ENCODE assay signal across 15 mouse cellular contexts in genomic region chr17:34804871-34805562, GRCm38 (mm10). TPM values are rescaled to one million over a fixed set of nuclear protein-coding genes. Genes with fewer than 3 reads are reported as not detected.
A peak's percentile ranks its signal among the peaks of the same experiment; 100 is the strongest.
DNase-seq lines count a peak whose midpoint lies in the region; ATAC-seq and TF ChIP-seq lines count a peak whose summit lies in the region.
"Had no signal": no experiment of that assay in that cellular context is flagged by ENCODE, and none has a peak within 500 bp of the region (broad histone marks: within the 10 kb centered on the region; RNA-seq: fewer than 3 reads in every experiment).

No protein-coding gene starts in this region.

- H3K9ac ChIP-seq in heart, adult 2 months (ENCODE audit: low read depth, low read length): no peak overlapping the region
- no peak overlapping the region for H3K9ac ChIP-seq in forebrain, embryonic 15.5 days (replicated peaks)

- no peak for ATAC-seq in forebrain, embryonic 15.5 days (replicated peaks)
- ATAC-seq: midbrain, embryonic 16.5 days; Patski had no signal

- H3K36me3 ChIP-seq in heart, adult 2 months (ENCODE audit: control insufficient read depth, insufficient read depth, low read length): no peaks in the 10 kb centered on the region
- no peaks in the 10 kb centered on the region for H3K36me3 ChIP-seq in spleen, adult 2 months (ENCODE audit: control insufficient read depth, insufficient read depth, low read length)
- H3K36me3 ChIP-seq in forebrain, embryonic 15.5 days: no peaks in the 10 kb centered on the region

- WGBS in heart, adult 2 months: 67% methylated on average over 6 of the region's 6 CpGs
- 79% methylated on average over 6 of the region's 6 CpGs for WGBS in spleen, adult 2 months
- 67% methylated on average over 6 of the region's 6 CpGs for WGBS in forebrain, embryonic 15.5 days

- intact Hi-C loops in heart, adult 2 months (cut with DNase I): loop anchor here (5.0 kb wide), 1 partner anchor 83 kb away; no protein-coding TSS in a partner anchor
- intact Hi-C loops in heart, postnatal 25 days (cut with DNase I): no loop called here

- H3K4me3 ChIP-seq in heart, adult 2 months: no peak overlapping the region
- no peak overlapping the region for H3K4me3 ChIP-seq in spleen, adult 2 months (ENCODE audit: extremely low read depth, insufficient read depth, insufficient read length)
- H3K4me3 ChIP-seq in forebrain, embryonic 15.5 days: no peak overlapping the region

- peak; percentile 58 for TF ChIP-seq CTCF in heart, adult 2 months (IDR thresholded peaks at IDR 0.05)
- TF ChIP-seq CTCF in spleen, adult 2 months (IDR thresholded peaks at IDR 0.05; ENCODE audit: extremely low read depth, insufficient read depth, insufficient read length, insufficient replicate concordance): peak; percentile 8; the same call in 1 of the 2 replicates
- TF ChIP-seq CTCF in brain, embryonic 14.5 days (IDR thresholded peaks at IDR 0.05; ENCODE audit: borderline replicate concordance, extremely low read depth, insufficient read depth, insufficient read length): peak; percentile 23; the same call in 1 of the 2 replicates

- no peaks in the 10 kb centered on the region for H3K27me3 ChIP-seq in heart, adult 2 months (ENCODE audit: control insufficient read depth, insufficient read depth, low read length)
- no peaks in the 10 kb centered on the region for H3K27me3 ChIP-seq in spleen, adult 2 months (ENCODE audit: control insufficient read depth, insufficient read depth, low read length)
- H3K27me3 ChIP-seq in forebrain, embryonic 15.5 days: no peaks in the 10 kb centered on the region
- H3K27me3 ChIP-seq: Patski had no signal

- no peak for TF ChIP-seq EP300 in heart, adult 2 months (IDR thresholded peaks at IDR 0.05; ENCODE audit: insufficient read depth, low read depth, low read length)

- H3K27ac ChIP-seq in heart, adult 2 months: no peak overlapping the region
- H3K27ac ChIP-seq in spleen, adult 2 months (ENCODE audit: insufficient read depth, low read length): no peak overlapping the region
- no peak overlapping the region for H3K27ac ChIP-seq in forebrain, embryonic 15.5 days (replicated peaks)

- H3K9me3 ChIP-seq in forebrain, embryonic 15.5 days: no peaks in the 10 kb centered on the region

- H3K4me1 ChIP-seq in heart, adult 2 months (ENCODE audit: control insufficient read depth, insufficient read depth, low read length): no peaks in the 10 kb centered on the region
- no peaks in the 10 kb centered on the region for H3K4me1 ChIP-seq in spleen, adult 2 months (ENCODE audit: control insufficient read depth, insufficient read depth, insufficient read length)
- no peaks in the 10 kb centered on the region for H3K4me1 ChIP-seq in forebrain, embryonic 15.5 days

- H3K4me2 ChIP-seq in forebrain, embryonic 15.5 days (replicated peaks): no peak overlapping the region
- H3K4me2 ChIP-seq: heart, embryonic 11.5 days had no signal

- TF ChIP-seq POLR2A in heart, adult 2 months (IDR thresholded peaks at IDR 0.05; ENCODE audit: insufficient read depth, low read depth, low read length): no peak
- TF ChIP-seq POLR2A in spleen, adult 2 months (IDR thresholded peaks at IDR 0.05; ENCODE audit: low read depth, low read length): no peak
- TF ChIP-seq POLR2A in brain, embryonic 14.5 days (IDR thresholded peaks at IDR 0.05; ENCODE audit: borderline replicate concordance, extremely low read depth, insufficient read depth, insufficient read length, poor library complexity, severe bottlenecking): no peak

- DNase-seq in heart, adult 2 months: no peak
- no peak for DNase-seq in heart, postnatal 25 days (ENCODE audit: low spot score)
- no peak for DNase-seq in spleen, adult 2 months (ENCODE audit: low read depth in 1 of 2, low spot score in 2 of 2)
- DNase-seq in spleen, adult 18-20 months: no peak
- DNase-seq in brain, embryonic 14.5 days (ENCODE audit: low read depth): no peak
- DNase-seq in testis, postnatal 14 days (ENCODE audit: low spot score): peak; percentile 56
- no peak for DNase-seq in right cerebral cortex, postnatal 25 days
- DNase-seq: lung, postnatal 14 days had no signal

- H3K79me2 ChIP-seq in heart, adult 2 months (replicated peaks; ENCODE audit: control insufficient read depth, insufficient read depth, low read length): no peaks in the 10 kb centered on the region

RNA-seq across cellular contexts. Expression of gene Cyp21a1, which starts 0.7 kb away (rescaled TPM):
- total RNA-seq in heart, adult 2 months (2021): not detected
- polyA plus RNA-seq in heart, adult 2 months (2012; rRNA removed): 0.09 and 0.20 TPM in 2 replicates
- not detected for total RNA-seq in heart, postnatal 25 days (2021)
- 3.7 and 5.4 TPM in 2 replicates for polyA plus RNA-seq in spleen, adult 2 months (2012; rRNA removed)
- polyA plus RNA-seq in brain, embryonic 14.5 days (2012; rRNA removed): 0.04 TPM in 2 replicates
- not detected in 2 replicates for polyA plus RNA-seq in forebrain, embryonic 15.5 days (2015; fragmentation: Nextera tagmentation; extraction: Ambion mirVana)
- total RNA-seq: left cerebral cortex, postnatal 14 days had no signal
- polyA plus RNA-seq: forebrain, embryonic 11.5 days; heart, embryonic 11.5 days; intestine, embryonic 14.5 days; midbrain, embryonic 16.5 days; Patski had no signal

RNA-seq across cellular contexts. Expression of gene Stk19, which starts 31.7 kb away (rescaled TPM):
- 1 to 10 TPM; 8.5 to 9.5 TPM for total RNA-seq in heart, adult 2 months (2021)
- polyA plus RNA-seq in heart, adult 2 months (2012; rRNA removed): 14.1 and 17.3 TPM in 2 replicates
- 10 to 100 TPM in 1 of 2 experiments, 1 to 10 TPM in 1; 9.4 to 12.7 TPM for total RNA-seq in heart, postnatal 25 days (2021)
- 31.6 and 37.7 TPM in 2 replicates for polyA plus RNA-seq in spleen, adult 2 months (2012; rRNA removed)
- polyA plus RNA-seq in brain, embryonic 14.5 days (2012; rRNA removed): 57.1 and 75.0 TPM in 2 replicates
- polyA plus RNA-seq in forebrain, embryonic 15.5 days (2015; fragmentation: Nextera tagmentation; extraction: Ambion mirVana): 39.8 and 43.0 TPM in 2 replicates

RNA-seq across cellular contexts. Expression of gene Dxo, which starts 31.8 kb away (rescaled TPM):
- total RNA-seq in heart, adult 2 months (2021): 10 to 100 TPM; 12.4 to 14.2 TPM
- 22.9 and 28.3 TPM in 2 replicates for polyA plus RNA-seq in heart, adult 2 months (2012; rRNA removed)
- total RNA-seq in heart, postnatal 25 days (2021): 10 to 100 TPM; 11.1 to 11.6 TPM
- 54.2 and 68.3 TPM in 2 replicates for polyA plus RNA-seq in spleen, adult 2 months (2012; rRNA removed)
- 73.5 and 101 TPM in 2 replicates for polyA plus RNA-seq in brain, embryonic 14.5 days (2012; rRNA removed)
- 75.2 and 77.8 TPM in 2 replicates for polyA plus RNA-seq in forebrain, embryonic 15.5 days (2015; fragmentation: Nextera tagmentation; extraction: Ambion mirVana)

RNA-seq across cellular contexts. Expression of gene Skiv2l, which starts 45.0 kb away (rescaled TPM):
- 10 to 100 TPM; 18.1 to 26.8 TPM for total RNA-seq in heart, adult 2 months (2021)
- 28.9 and 37.7 TPM in 2 replicates for polyA plus RNA-seq in heart, adult 2 months (2012; rRNA removed)
- 10 to 100 TPM; 18.4 to 22.6 TPM for total RNA-seq in heart, postnatal 25 days (2021)
- polyA plus RNA-seq in spleen, adult 2 months (2012; rRNA removed): 81.7 and 110 TPM in 2 replicates
- polyA plus RNA-seq in brain, embryonic 14.5 days (2012; rRNA removed): 88.8 and 119 TPM in 2 replicates
- polyA plus RNA-seq in forebrain, embryonic 15.5 days (2015; fragmentation: Nextera tagmentation; extraction: Ambion mirVana): 59.6 and 59.7 TPM in 2 replicates

RNA-seq across cellular contexts. Expression of gene Nelfe, which starts 45.2 kb away (rescaled TPM):
- total RNA-seq in heart, adult 2 months (2021): 10 to 100 TPM; 14.9 to 15.8 TPM
- polyA plus RNA-seq in heart, adult 2 months (2012; rRNA removed): 12.3 and 15.5 TPM in 2 replicates
- 10 to 100 TPM; 15.5 to 16.7 TPM for total RNA-seq in heart, postnatal 25 days (2021)
- 14.1 and 15.0 TPM in 2 replicates for polyA plus RNA-seq in spleen, adult 2 months (2012; rRNA removed)
- polyA plus RNA-seq in brain, embryonic 14.5 days (2012; rRNA removed): 62.1 and 66.0 TPM in 2 replicates
- 94.9 and 97.1 TPM in 2 replicates for polyA plus RNA-seq in forebrain, embryonic 15.5 days (2015; fragmentation: Nextera tagmentation; extraction: Ambion mirVana)

Comparison
In these comparisons a context has a peak if more than half of its experiments do, and no peak if none do; other contexts are left out.
1. CTCF ChIP-seq: peak in every context shown above with its lines; median percentile 58 in heart, adult 2 months; 23 in brain, embryonic 14.5 days; 8 in spleen, adult 2 months.